Mouse (Mus musculus) limb, embryonic 12.5 days (tissue): Measurements from ENCODE around the gene Gm5788. TPM values are rescaled to one million over a fixed set of nuclear protein-coding genes. Genes with fewer than 3 reads are reported as not detected.
"Not testable (repeated sequence)": the region's sequence is repeated elsewhere in the genome, so short reads cannot be mapped to it uniquely, and the experiment has no call there.

Experiments used
- ATAC-seq: fragments of 200-750 bp; cut with Nextera tagmentation; 2 replicates; pipeline ENCODE4 v1.8.0; 2017; ENCODE audit warnings: low read depth, moderate TSS enrichment; ENCODE audit not compliant: insufficient number of reproducible peaks, insufficient read depth, low FRiP score, low TSS enrichment
- H3K27ac ChIP-seq: fragments of 300-500 bp; sonication (generic); 2 replicates; pipeline ENCODE4 v1.5.1; 2016; ENCODE audit warnings: mild to moderate bottlenecking, moderate library complexity
- H3K27me3 ChIP-seq: fragments of 300-500 bp; sonication (generic); 2 replicates; pipeline ENCODE4 v1.6.1; 2016; ENCODE audit warnings: mild to moderate bottlenecking, moderate library complexity
- H3K36me3 ChIP-seq: fragments of 300-500 bp; sonication (generic); 2 replicates; pipeline ENCODE4 v1.6.1; 2016; ENCODE audit warnings: mild to moderate bottlenecking, moderate library complexity
- H3K4me1 ChIP-seq: fragments of 300-500 bp; sonication (generic); replicated peaks from 2 replicates; pipeline ENCODE4 v1.6.1; 2016
- H3K4me2 ChIP-seq: fragments of 300-500 bp; sonication (generic); 2 replicates; pipeline ENCODE4 v1.6.1; 2016; ENCODE audit warnings: mild to moderate bottlenecking, moderate library complexity
- H3K4me3 ChIP-seq: fragments of 300-500 bp; sonication (generic); replicated peaks from 2 replicates; pipeline ENCODE4 v1.5.1; 2016; ENCODE audit warnings: mild to moderate bottlenecking
- H3K9ac ChIP-seq: fragments of 300-500 bp; sonication (generic); replicated peaks from 2 replicates; pipeline ENCODE4 v1.6.1; 2016; ENCODE audit warnings: mild to moderate bottlenecking, moderate library complexity
- H3K9me3 ChIP-seq: fragments of 300-500 bp; sonication (generic); 2 replicates; pipeline ENCODE4 v1.6.1; 2016; ENCODE audit warnings: mild to moderate bottlenecking, moderate library complexity
- WGBS: fragments of 180-500 bp; shearing (Covaris S2); methylation state at CpG from one replicate; pipeline ENCODE4 v1.1.7; 2016; 5-methylcytosine and 5-hydroxymethylcytosine counted together
- polyA plus RNA-seq: library from polyadenylated mRNA; unstranded; fragments of >200 nt; fragmentation: Nextera tagmentation; extraction: Ambion mirVana; gene quantifications from 2 replicates; pipeline ENCODE4 v1.2.1, GENCODE M21; 2016

Gene Gm5788
- polyA plus RNA-seq, result not detected in 2 replicates

DNA sequence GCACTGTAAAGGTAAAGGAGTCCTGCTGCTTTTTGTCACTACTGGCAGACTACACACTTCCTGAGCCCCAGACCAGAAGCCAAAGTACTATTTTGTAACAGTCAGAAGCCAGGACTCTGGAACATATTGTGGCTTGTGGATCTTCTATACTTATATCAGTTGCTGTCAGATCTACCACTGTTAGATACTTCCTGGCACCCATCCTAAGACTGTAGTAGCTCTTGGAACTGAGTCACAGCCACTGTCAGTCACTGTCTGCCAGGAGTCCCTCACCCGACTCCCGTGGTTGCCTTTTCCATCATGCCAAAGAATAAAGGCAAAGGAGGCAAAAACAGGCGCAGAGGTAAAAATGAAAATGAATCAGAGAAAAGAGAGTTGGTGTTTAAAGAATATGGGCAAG is at the start of gene Gm5788:
Gene Gm5788, plus strand, starts transcription at position 301 of the 400 bp plus-strand sequence.
- not testable (repeated sequence) for H3K4me1 ChIP-seq, H3K4me3 ChIP-seq, H3K27me3 ChIP-seq, H3K36me3 ChIP-seq, H3K27ac ChIP-seq, ATAC-seq, H3K9me3 ChIP-seq, H3K9ac ChIP-seq, H3K4me2 ChIP-seq
- WGBS, result 100% methylated on average over 3 of the region's 3 CpGs

DNA sequence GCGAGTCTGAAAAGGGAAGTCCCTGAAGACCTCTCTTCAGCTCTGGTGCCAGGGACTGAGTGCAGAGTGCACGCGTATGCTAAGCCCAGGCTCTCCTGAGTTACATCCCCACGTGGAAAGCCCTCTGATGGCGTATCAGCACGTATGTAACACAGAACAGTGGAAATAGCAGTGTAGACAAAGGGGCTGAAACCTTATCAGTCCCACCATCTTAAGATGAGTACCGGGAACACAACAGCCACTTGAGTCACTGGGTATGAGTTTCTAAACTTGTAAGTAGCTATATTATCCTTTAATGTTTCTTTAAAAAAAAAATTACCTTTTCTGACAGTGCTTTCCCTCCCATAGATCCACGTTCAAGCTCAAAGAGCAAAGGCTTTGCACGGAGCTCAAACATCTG is 45.1 kb upstream of the Gm5788 start:
- no peak overlapping the region for H3K9ac ChIP-seq
- 0 out of 2 replicates have a peak, but pooled peaks cover 7% of the 10 kb centered on the region for H3K4me1 ChIP-seq
- H3K27ac ChIP-seq, result no peak overlapping the region
- H3K9me3 ChIP-seq, result no peaks in the 10 kb centered on the region
- no peak overlapping the region for H3K4me2 ChIP-seq
- no peak overlapping the region for H3K4me3 ChIP-seq
- peaks cover 85% of the 10 kb centered on the region for H3K36me3 ChIP-seq
- WGBS, result 89% methylated on average over 9 of the region's 9 CpGs
- ATAC-seq, result no peak
- H3K27me3 ChIP-seq, result no peaks in the 10 kb centered on the region

DNA sequence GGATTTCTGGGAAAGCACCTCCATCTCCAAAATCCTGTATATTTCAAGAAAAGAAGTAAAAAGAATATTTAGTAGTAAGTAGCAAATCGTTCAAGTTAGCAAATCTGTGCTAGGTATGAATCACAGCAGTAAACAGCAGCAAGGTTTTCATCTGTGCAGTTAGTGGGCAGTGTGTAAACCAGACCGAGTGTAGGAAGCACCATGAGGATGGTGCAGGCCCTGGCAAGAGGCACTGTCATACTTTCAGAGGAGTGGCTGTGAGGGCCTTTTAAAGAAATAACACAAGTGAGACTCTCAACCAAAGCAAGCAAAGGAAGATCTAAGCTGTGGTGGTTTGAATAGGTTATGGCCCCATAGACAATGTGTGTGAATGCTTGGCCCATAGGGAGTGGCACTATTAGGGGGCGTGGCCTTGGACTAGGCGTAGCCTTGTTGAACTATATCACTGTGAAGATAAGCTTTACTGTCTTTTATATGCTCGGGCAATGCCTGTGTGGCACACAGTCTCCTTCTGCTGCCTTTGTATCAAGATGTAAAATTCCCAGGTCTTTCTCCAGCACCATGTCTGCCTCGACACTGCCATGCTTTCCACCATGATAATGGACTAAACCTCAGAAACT is 29.7 kb upstream of the Gm5788 start:
- Histone ChIP-seq H3K36me3 (peaks cover 83% of the 10 kb centered on the region), H3K27me3 (no peaks in the 10 kb centered on the region), H3K27ac (no peak overlapping the region), H3K4me1 (no peaks in the 10 kb centered on the region), H3K9me3 (no peaks in the 10 kb centered on the region), H3K4me3 (no peak overlapping the region), H3K4me2 (no peak overlapping the region), H3K9ac (no peak overlapping the region)
- 91% methylated on average over 6 of the region's 6 CpGs for WGBS
- no peak for ATAC-seq

DNA sequence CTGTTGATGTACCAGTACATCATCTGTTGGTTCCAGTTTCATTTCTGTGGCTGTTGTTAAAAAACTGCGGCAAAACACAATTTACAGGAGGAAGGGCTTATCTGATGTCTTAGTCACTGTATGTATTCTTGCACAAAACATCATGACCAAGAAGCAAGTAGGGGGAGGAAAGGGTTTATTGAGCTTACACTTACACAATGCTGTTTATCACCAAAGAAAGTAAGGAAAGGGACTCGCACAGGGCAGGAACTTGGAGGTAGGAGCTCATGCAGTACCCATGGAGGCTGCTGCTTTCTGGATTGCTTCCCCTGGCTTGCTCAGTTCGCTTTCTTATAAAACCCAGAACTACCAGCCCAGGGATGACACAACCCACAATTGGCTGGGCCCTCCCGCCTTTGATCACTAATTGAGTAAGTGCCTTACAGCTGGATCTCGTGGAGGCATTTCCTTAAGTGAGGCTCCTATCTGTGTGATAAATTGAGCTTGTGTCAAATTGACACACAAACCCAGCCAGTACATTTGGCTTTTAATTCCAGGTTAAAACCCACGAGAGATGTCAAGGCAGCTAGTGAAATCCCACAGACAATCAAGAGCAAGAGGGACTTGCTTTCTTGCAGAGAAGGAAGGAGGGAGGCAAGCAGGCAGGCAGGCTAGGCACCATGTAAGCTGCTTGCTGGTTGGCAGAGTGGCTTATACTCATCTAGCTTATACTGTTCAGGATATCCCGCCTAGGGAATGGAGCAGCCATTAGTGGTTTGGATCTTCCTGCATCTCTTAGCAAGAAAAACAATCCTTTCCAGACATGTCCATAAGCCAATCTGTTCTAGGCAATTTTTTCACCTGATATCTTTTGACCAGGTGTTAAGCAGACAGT is 24.0 kb upstream of the Gm5788 start:
- peak overlapping the region; percentile 54 for H3K4me3 ChIP-seq
- H3K9me3 ChIP-seq, result no peaks in the 10 kb centered on the region
- H3K4me1 ChIP-seq, result peaks cover 11% of the 10 kb centered on the region
- H3K9ac ChIP-seq, result peak overlapping the region; percentile 78; the same call in 1 of the 2 replicates
- no peak for ATAC-seq
- H3K4me2 ChIP-seq, result peak overlapping the region; percentile 64
- 39% methylated on average over 7 of the region's 7 CpGs for WGBS
- H3K36me3 ChIP-seq, result peaks cover 28% of the 10 kb centered on the region
- H3K27ac ChIP-seq, result no peak overlapping the region
- H3K27me3 ChIP-seq, result no peaks in the 10 kb centered on the region

DNA sequence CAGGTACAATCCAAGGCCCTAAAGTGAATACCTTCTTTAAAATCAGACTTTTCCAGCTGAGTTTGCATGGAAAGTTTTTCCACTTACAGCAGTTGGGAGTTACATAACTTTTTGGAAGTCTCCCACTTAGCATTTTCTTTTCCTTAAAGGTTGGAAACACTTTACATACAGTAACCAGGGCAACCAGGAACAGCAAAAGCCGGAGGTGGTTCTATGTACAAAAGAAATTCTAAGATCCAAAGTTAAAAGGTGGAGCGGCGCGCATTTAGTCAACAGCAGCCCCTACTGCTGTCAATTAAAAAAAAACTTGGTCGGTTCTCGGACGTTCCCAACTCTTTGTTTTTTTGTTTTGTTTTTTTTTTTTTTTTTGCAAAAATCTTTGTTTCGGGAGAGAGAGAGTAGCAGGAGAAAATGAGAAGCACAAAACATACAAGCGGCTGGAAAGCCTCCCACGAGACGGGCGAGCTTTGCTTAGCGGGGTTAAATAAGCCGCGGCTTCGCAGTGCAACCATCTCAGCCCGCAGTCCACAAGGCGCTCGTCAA is 23.0 kb upstream of the Gm5788 start:
- under 1% methylated on average over 19 of the region's 19 CpGs for WGBS
- Histone ChIP-seq H3K36me3 (peaks cover 21% of the 10 kb centered on the region), H3K4me3 (peak overlapping the region; percentile 54), H3K4me2 (peak overlapping the region; percentile 64), H3K9ac (peak overlapping the region; percentile 78), H3K4me1 (peaks cover 11% of the 10 kb centered on the region), H3K27ac (peak overlapping the region; percentile 78), H3K27me3 (no peaks in the 10 kb centered on the region), H3K9me3 (no peaks in the 10 kb centered on the region)
- no peak for ATAC-seq

DNA sequence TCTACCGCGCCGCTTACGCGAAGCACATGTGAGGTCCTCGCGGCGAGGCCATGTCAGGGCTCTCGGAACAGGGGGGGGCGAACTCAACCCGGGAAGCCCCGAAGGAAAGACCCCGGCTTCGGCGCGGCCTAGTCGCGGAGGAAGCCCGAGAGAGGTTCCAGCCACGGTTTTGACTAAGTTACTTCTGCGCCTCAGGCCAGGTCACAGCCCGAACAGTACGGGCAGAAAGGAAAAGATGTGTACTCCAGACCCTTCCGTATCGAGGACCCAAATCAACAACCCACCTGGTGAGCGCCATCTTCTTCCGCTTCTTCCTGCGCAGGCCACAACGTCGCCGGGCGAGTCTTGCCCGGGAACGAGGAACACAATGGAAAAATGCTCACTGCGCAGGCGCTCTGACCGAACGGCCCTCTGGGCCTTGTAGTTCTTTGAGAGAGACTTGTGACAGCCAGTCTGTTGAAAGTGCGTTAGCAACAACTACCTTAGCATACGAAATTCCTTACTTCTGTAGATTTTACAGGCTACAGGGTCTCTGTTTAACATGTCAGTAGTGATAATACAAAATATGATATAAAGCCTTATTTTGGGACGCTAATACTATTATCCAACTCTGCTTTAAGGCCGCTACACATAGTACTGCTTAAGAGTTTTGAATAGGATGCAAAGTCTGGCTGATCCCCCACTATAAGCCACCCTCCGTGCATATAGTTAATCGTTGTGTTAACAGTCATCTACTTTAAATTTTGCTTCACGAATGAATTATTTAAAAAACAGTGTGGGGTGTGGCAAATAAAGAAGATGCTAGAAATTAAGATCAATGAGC is 22.3 kb upstream of the Gm5788 start, which contains the start of gene Snw1:
Gene Snw1, minus strand, starts transcription at position 311 of the 823 bp plus-strand sequence.
- Histone ChIP-seq H3K4me2 (peak within 1 kb of the TSS; percentile 64), H3K36me3 (peaks cover 14% of the 10 kb centered on the region), H3K9me3 (no peaks in the 10 kb centered on the region), H3K9ac (peak within 1 kb of the TSS; percentile 78), H3K27ac (peak within 1 kb of the TSS; percentile 78), H3K27me3 (no peaks in the 10 kb centered on the region), H3K4me3 (peak within 1 kb of the TSS; percentile 54), H3K4me1 (peaks cover 11% of the 10 kb centered on the region)
- 3% methylated on average over 45 of the region's 45 CpGs for WGBS
- peak; percentile 93 for ATAC-seq

DNA sequence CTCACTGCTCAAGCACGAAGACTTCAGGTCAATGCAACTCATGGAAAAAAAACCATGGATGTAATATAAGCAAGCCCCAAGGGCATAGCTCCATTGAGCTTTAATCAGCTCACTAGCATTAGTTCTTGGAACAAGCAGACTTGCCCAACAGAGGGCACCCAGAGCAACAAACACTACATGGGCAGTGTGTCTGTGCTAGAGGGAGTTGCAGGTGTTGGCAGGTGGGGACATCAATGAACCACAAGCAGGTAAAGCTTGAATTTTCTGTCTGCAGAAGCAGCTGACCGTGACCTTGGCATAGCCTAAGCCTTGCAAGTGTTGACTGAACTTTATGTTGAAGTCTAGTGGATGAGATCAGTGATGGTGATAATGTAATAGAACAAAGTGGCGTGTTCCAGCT is 19.8 kb upstream of the Gm5788 start:
- WGBS, result 80% methylated on average over 3 of the region's 3 CpGs
- no peak overlapping the region for H3K27ac ChIP-seq
- no peaks in the 10 kb centered on the region for H3K27me3 ChIP-seq
- no peak overlapping the region for H3K4me3 ChIP-seq
- H3K9me3 ChIP-seq, result no peaks in the 10 kb centered on the region
- H3K4me1 ChIP-seq, result peaks cover 11% of the 10 kb centered on the region
- H3K4me2 ChIP-seq, result no peak overlapping the region
- no peaks in the 10 kb centered on the region for H3K36me3 ChIP-seq
- ATAC-seq, result no peak
- no peak overlapping the region for H3K9ac ChIP-seq

DNA sequence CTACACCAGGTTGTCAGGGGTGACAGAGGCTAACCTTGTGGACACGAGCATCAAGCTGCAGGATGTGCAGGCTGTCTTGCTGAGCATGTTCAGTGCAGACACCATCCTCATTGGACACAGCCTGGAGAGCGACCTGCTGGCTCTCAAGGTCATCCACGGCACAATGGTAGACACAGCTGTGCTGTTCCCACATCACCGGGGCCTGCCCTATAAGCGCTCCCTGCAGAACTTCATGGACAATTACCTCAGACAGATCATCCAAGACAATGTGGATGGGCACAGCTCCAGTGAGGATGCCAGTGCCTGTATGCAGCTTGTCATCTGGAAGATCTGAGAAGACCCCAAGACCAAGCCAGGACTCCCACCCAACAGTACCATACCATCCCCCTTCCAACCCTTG is 12.0 kb upstream of the Gm5788 start:
- not testable (repeated sequence) for H3K9me3 ChIP-seq, H3K4me1 ChIP-seq, H3K9ac ChIP-seq, H3K27ac ChIP-seq, H3K36me3 ChIP-seq, H3K4me3 ChIP-seq, H3K27me3 ChIP-seq, ATAC-seq, H3K4me2 ChIP-seq
- 87% methylated on average over 5 of the region's 5 CpGs for WGBS

DNA sequence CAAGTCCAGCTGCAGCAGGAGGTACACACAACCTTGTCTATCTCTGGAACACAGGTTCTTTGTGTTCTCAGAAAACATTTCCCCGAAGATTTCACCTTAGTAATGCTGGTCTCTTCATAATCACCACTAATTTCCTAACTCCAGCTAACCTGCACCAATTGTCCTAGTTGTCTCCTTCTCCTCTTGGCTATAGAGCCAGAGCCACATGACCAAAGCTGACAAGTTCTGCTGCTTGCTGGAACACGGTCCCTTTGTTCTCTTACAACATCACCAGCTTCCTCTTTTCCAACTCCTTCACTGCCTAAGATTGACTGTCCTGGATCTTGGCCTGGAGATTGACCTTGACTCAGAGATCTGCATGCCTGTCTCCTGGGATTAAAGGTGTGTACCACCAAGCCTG is 5.8 kb upstream of the Gm5788 start:
- 75% methylated on average over 2 of the region's 2 CpGs for WGBS
- H3K4me3 ChIP-seq, H3K4me2 ChIP-seq, H3K4me1 ChIP-seq, H3K27me3 ChIP-seq, ATAC-seq, H3K27ac ChIP-seq, H3K36me3 ChIP-seq, H3K9me3 ChIP-seq, H3K9ac ChIP-seq: not testable (repeated sequence)

DNA sequence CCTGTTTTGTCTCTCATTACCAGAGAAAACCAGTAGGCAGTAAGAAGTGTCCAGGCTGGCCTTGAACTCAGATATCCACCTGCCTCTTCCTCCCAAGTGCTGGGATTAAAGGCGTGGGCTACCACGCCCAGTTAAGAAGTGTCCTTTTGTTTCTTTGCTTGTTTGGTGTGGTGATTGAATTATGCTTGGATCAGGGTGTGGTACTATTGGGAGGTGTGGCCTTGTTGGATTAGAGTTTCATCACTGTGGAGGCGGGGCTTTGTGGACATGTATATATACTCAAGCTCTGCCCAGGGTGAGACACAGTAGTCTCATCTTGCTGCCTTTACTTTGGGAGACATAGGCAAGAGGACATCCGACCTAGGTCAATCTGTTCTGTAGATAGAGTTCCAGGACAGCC is 19.5 kb downstream of the Gm5788 start, which contains the start of gene Gm8300:
Gene Gm8300, plus strand, starts transcription at position 301 of the 400 bp plus-strand sequence.
- H3K36me3 ChIP-seq, H3K4me2 ChIP-seq, H3K4me1 ChIP-seq, H3K9me3 ChIP-seq, ATAC-seq, H3K9ac ChIP-seq, H3K27ac ChIP-seq, H3K4me3 ChIP-seq, H3K27me3 ChIP-seq: not testable (repeated sequence)
- WGBS, result 80% methylated on average over 4 of the region's 4 CpGs

DNA sequence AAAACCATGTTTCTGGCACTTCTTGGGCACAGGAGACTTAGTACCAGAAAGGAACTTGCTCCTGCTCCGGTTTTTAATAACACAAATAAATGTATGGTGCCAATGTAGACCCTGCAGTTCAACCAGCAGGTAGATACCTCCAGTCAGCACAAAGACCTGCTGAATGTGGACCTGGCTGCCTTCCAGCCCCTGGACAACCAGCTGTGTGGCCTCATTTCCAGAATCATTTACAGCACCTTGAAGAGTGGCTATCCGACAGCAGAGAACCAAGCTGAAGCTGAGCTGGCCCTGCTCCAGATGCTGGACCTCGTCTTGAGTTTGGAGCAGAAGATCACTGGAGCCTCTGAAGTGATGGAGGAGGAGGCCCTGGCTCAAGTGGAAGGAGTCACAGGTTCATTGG is 25.1 kb downstream of the Gm5788 start:
- not testable (repeated sequence) for H3K9me3 ChIP-seq, H3K4me3 ChIP-seq, H3K36me3 ChIP-seq, ATAC-seq, H3K4me1 ChIP-seq, H3K27me3 ChIP-seq, H3K9ac ChIP-seq, H3K27ac ChIP-seq, H3K4me2 ChIP-seq
- 76% methylated on average over 3 of the region's 3 CpGs for WGBS
